In genomic region chr5:135185016-135185415, GRCm38 (mm10) we compare ENCODE assay signal across 20 mouse cellular contexts. TPM values are rescaled to one million over a fixed set of nuclear protein-coding genes. Genes with fewer than 3 reads are reported as not detected.
DNase-seq lines count a peak whose midpoint lies in the region; ATAC-seq and TF ChIP-seq lines count a peak whose summit lies in the region.
"Had no signal": no experiment of that assay in that cellular context is flagged by ENCODE, and none has a peak within 500 bp of the region (broad histone marks: within the 10 kb centered on the region; RNA-seq: fewer than 3 reads in every experiment).

No protein-coding gene starts in this region.

- no peak for TF ChIP-seq POLR2A in heart, adult 2 months (IDR thresholded peaks at IDR 0.05; ENCODE audit: insufficient read depth, low read depth, low read length)
- TF ChIP-seq POLR2A in bone marrow macrophage, adult 2 months (IDR thresholded peaks at IDR 0.05; ENCODE audit: borderline replicate concordance, low read depth, low read length) = no peak

- ATAC-seq in liver, postnatal 0 days = no peak
- ATAC-seq in erythroid progenitor cell, adult 5-6 weeks (replicated peaks; ENCODE audit: low FRiP score, poor library complexity, severe bottlenecking) = no peak
- ATAC-seq: forebrain, embryonic 14.5 days; intestine, embryonic 16.5 days; midbrain, embryonic 13.5 days had no signal

- no peak overlapping the region for H3K4me2 ChIP-seq in liver, postnatal 0 days (ENCODE audit: low read depth, low read length)
- H3K4me2 ChIP-seq: heart, embryonic 11.5 days; hindbrain, embryonic 12.5 days; lung, embryonic 15.5 days; midbrain, embryonic 13.5 days; neural tube, embryonic 13.5 days had no signal

- 90% methylated on average over 3 of the region's 3 CpGs for WGBS in heart, adult 2 months
- WGBS in liver, postnatal 0 days (ENCODE audit: insufficient replicate concordance) = 83% methylated on average over 3 of the region's 3 CpGs

- no peak overlapping the region for H3K27ac ChIP-seq in heart, adult 2 months
- H3K27ac ChIP-seq in bone marrow macrophage, adult 2 months (ENCODE audit: insufficient read depth, low read depth, low read length) = peak overlapping the region; percentile 31
- peak overlapping the region; percentile 60; the same call in 1 of the 2 replicates for H3K27ac ChIP-seq in liver, postnatal 0 days (ENCODE audit: low read depth)
- H3K27ac ChIP-seq: hindbrain, embryonic 12.5 days; kidney, postnatal 0 days; lung, embryonic 15.5 days; midbrain, embryonic 13.5 days; neural tube, embryonic 13.5 days; stomach, postnatal 0 days had no signal

- intact Hi-C loops in heart, adult 2 months (cut with DNase I) = loop anchor here (1.0 to 5.0 kb wide), 2 partner anchors 15 to 173 kb away; no protein-coding TSS in a partner anchor

- no peak for TF ChIP-seq CTCF in heart, adult 2 months (IDR thresholded peaks at IDR 0.05)
- no peak for TF ChIP-seq CTCF in bone marrow macrophage, adult 2 months (IDR thresholded peaks at IDR 0.05; ENCODE audit: low read depth, low read length)
- no peak for TF ChIP-seq CTCF in liver, postnatal 0 days (IDR thresholded peaks at IDR 0.05; ENCODE audit: low read depth)

- H3K9ac ChIP-seq in heart, adult 2 months (ENCODE audit: low read depth, low read length) = no peak overlapping the region
- no peak overlapping the region for H3K9ac ChIP-seq in liver, postnatal 0 days (replicated peaks)
- H3K9ac ChIP-seq: hindbrain, embryonic 12.5 days; lung, embryonic 15.5 days; midbrain, embryonic 13.5 days; neural tube, embryonic 13.5 days had no signal

- peaks cover 12% of the 10 kb centered on the region for H3K36me3 ChIP-seq in heart, adult 2 months (ENCODE audit: control insufficient read depth, insufficient read depth, low read length)
- peaks cover 24% of the 10 kb centered on the region for H3K36me3 ChIP-seq in liver, postnatal 0 days (replicated peaks; ENCODE audit: insufficient read depth, low read length)

- DNase-seq in heart, adult 11 months = peak; percentile 85
- DNase-seq in heart, adult 2 months = no peak
- peak; percentile 53 for DNase-seq in A20 (ENCODE audit: low read depth, low spot score)
- DNase-seq in liver, postnatal 0 days = no peak
- no peak for DNase-seq in urinary bladder, postnatal 36 days (ENCODE audit: low spot score in 2 of 2)
- DNase-seq: adrenal gland, postnatal 25 days; gastrocnemius, postnatal 14 days; heart, postnatal 36 days; right cerebral cortex, postnatal 14 days had no signal

- no peaks in the 10 kb centered on the region; the same call in 1 of the 2 replicates for H3K79me2 ChIP-seq in heart, adult 2 months (replicated peaks; ENCODE audit: control insufficient read depth, insufficient read depth, low read length)

- peaks cover 1% of the 10 kb centered on the region for H3K4me1 ChIP-seq in heart, adult 2 months (ENCODE audit: control insufficient read depth, insufficient read depth, low read length)
- peaks cover 18% of the 10 kb centered on the region for H3K4me1 ChIP-seq in bone marrow macrophage, adult 2 months (ENCODE audit: control insufficient read depth, insufficient read depth, low read length)
- H3K4me1 ChIP-seq in liver, postnatal 0 days (ENCODE audit: insufficient read depth) = peaks cover 15% of the 10 kb centered on the region

- no peak for TF ChIP-seq EP300 in heart, adult 2 months (IDR thresholded peaks at IDR 0.05; ENCODE audit: insufficient read depth, low read depth, low read length)
- no peak for TF ChIP-seq EP300 in liver, postnatal 0 days (IDR thresholded peaks at IDR 0.05; ENCODE audit: low read depth)

- no peaks in the 10 kb centered on the region for H3K9me3 ChIP-seq in liver, postnatal 0 days (ENCODE audit: low read length)
- H3K9me3 ChIP-seq: hindbrain, embryonic 12.5 days; lung, embryonic 15.5 days had no signal

- H3K4me3 ChIP-seq in heart, adult 2 months = no peak overlapping the region
- H3K4me3 ChIP-seq in bone marrow macrophage, adult 2 months (ENCODE audit: insufficient read depth, low read length) = no peak overlapping the region
- no peak overlapping the region for H3K4me3 ChIP-seq in liver, postnatal 0 days (ENCODE audit: low read depth, low read length)
- H3K4me3 ChIP-seq: hindbrain, embryonic 12.5 days; lung, embryonic 15.5 days; midbrain, embryonic 13.5 days; neural tube, embryonic 13.5 days had no signal

- no peaks in the 10 kb centered on the region for H3K27me3 ChIP-seq in heart, adult 2 months (ENCODE audit: control insufficient read depth, insufficient read depth, low read length)
- H3K27me3 ChIP-seq in liver, postnatal 0 days (ENCODE audit: insufficient read depth, low read length) = no peaks in the 10 kb centered on the region
- H3K27me3 ChIP-seq: hindbrain, embryonic 12.5 days; lung, embryonic 15.5 days; midbrain, embryonic 13.5 days; neural tube, embryonic 13.5 days had no signal

RNA-seq across cellular contexts. Expression of gene Baz1b, which starts 2.0 kb away (rescaled TPM):
- 10 to 100 TPM; 42.3 to 46.1 TPM for total RNA-seq in heart, adult 2 months (2021)
- polyA plus RNA-seq in heart, adult 2 months (2012; rRNA removed) = 13.9 and 20.8 TPM in 2 replicates
- 57.5 and 58.9 TPM in 2 replicates for polyA plus RNA-seq in bone marrow macrophage, adult 2 months (2012; ENCODE audit: insufficient read depth, insufficient read length, missing spikeins)
- 10.5 and 11.7 TPM in 2 replicates for polyA plus RNA-seq in liver, postnatal 0 days (2015; fragmentation: Nextera tagmentation; extraction: Ambion mirVana)
- total RNA-seq in erythroid progenitor cell, adult 5-6 weeks (2015; ENCODE audit: low replicate concordance) = 115 TPM in 2 replicates
- total RNA-seq in erythroid progenitor cell, adult 5-6 weeks (2017; ENCODE audit: low replicate concordance) = 201 and 287 TPM in 2 replicates

RNA-seq across cellular contexts. Expression of gene Bcl7b, which starts 16.9 kb away (rescaled TPM):
- 10 to 100 TPM; 40.3 to 44.1 TPM for total RNA-seq in heart, adult 2 months (2021)
- 37.5 and 37.6 TPM in 2 replicates for polyA plus RNA-seq in heart, adult 2 months (2012; rRNA removed)
- 48.9 and 57.6 TPM in 2 replicates for polyA plus RNA-seq in bone marrow macrophage, adult 2 months (2012; ENCODE audit: insufficient read depth, insufficient read length, missing spikeins)
- 30.1 and 32.6 TPM in 2 replicates for polyA plus RNA-seq in liver, postnatal 0 days (2015; fragmentation: Nextera tagmentation; extraction: Ambion mirVana)
- total RNA-seq in erythroid progenitor cell, adult 5-6 weeks (2015; ENCODE audit: low replicate concordance) = 24.1 and 35.6 TPM in 2 replicates
- 13.5 and 24.4 TPM in 2 replicates for total RNA-seq in erythroid progenitor cell, adult 5-6 weeks (2017; ENCODE audit: low replicate concordance)

RNA-seq across cellular contexts. Expression of gene Tbl2, which starts 35.6 kb away (rescaled TPM):
- total RNA-seq in heart, adult 2 months (2021) = 10 to 100 TPM in 1 of 2 experiments, 1 to 10 TPM in 1; 9.9 to 10.6 TPM
- 5.8 and 8.8 TPM in 2 replicates for polyA plus RNA-seq in heart, adult 2 months (2012; rRNA removed)
- 5.9 and 6.2 TPM in 2 replicates for polyA plus RNA-seq in bone marrow macrophage, adult 2 months (2012; ENCODE audit: insufficient read depth, insufficient read length, missing spikeins)
- 10.4 and 12.3 TPM in 2 replicates for polyA plus RNA-seq in liver, postnatal 0 days (2015; fragmentation: Nextera tagmentation; extraction: Ambion mirVana)
- total RNA-seq in erythroid progenitor cell, adult 5-6 weeks (2015; ENCODE audit: low replicate concordance) = 5.4 and 6.5 TPM in 2 replicates
- 13.6 and 26.6 TPM in 2 replicates for total RNA-seq in erythroid progenitor cell, adult 5-6 weeks (2017; ENCODE audit: low replicate concordance)

Comparison
In these comparisons a context has a peak if more than half of its experiments do, and no peak if none do; other contexts are left out.
1. DNase-seq: peak in heart, adult 11 months (single experiment) and A20 (single experiment); none in heart, adult 2 months (0 of 2), liver, postnatal 0 days (single experiment) and urinary bladder, postnatal 36 days (0 of 2).